Mouse (Mus musculus) liver, postnatal 0 days (tissue): Measurements from ENCODE around the gene Chl1.

Source experiments
- CTCF ChIP-seq: sonication (generic); IDR thresholded peaks from 2 replicates; pipeline ENCODE4 v1.5.1; 2016; ENCODE audit warnings: antibody characterized with exemption, low read depth
- EP300 ChIP-seq: IDR thresholded peaks from 2 replicates; pipeline ENCODE4 v1.6.1; 2016; ENCODE audit warnings: antibody characterized with exemption, low read depth, mild to moderate bottlenecking

DNA sequence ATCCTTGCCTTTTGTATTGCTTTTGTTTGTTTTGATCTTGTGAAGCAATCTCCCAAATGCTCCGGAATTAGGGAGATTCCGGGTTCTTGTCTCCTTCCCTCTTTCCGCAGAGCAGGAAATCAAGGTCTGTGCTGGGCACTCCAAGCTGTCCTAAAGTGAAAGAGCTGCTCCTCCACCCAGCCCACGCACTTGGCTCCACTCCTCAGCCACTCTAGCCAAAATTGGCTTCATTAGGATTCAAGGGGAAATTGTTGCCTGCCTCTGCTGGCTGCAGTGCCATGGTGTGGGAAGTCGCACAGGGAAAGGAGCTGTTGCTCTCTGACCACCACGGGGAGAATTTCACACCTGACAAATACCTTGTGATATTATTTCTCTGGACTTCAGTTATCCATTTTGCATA lies 163.9 kb downstream of the Chl1 start:
- TF ChIP-seq CTCF (no peak), EP300 (no peak)
